Mouse (Mus musculus) 3T3-L1 (cell line): ENCODE measurements around the gene Ptprcap.

Source experiments
- DNase-seq: peaks from one replicate; pipeline ENCODE4 v3.0.0-alpha.2; 2015; ENCODE audit warnings: low read depth, low spot score

Ptprcap gene

GRCm38 (mm10) chr19:4166678-4167476, 13.5 kb downstream of the Ptprcap start:
- no peak for DNase-seq

GRCm38 (mm10) chr19:4169378-4169784, 16.0 kb downstream of the Ptprcap start:
- DNase-seq: peak; percentile 98

GRCm38 (mm10) chr19:4169810-4170209, 16.4 kb downstream of the Ptprcap start:
- DNase-seq: no peak

GRCm38 (mm10) chr19:4170723-4171392, 17.5 kb downstream of the Ptprcap start:
- no peak for DNase-seq

GRCm38 (mm10) chr19:4171393-4172290, 18.2 kb downstream of the Ptprcap start:
- no peak for DNase-seq

- DNase-seq: no peak
Observed at GRCm38 (mm10) chr19:4172925-4173324, 19.5 kb downstream of the Ptprcap start.

GRCm38 (mm10) chr19:4175368-4175947, 22.1 kb downstream of the Ptprcap start, which contains the start of gene Carns1:
Gene Carns1, minus strand, starts transcription at chr19:4175479.
- no peak for DNase-seq

GRCm38 (mm10) chr19:4180411-4180810, 27.0 kb downstream of the Ptprcap start:
- no peak for DNase-seq

- DNase-seq: peak; percentile 51
Observed at GRCm38 (mm10) chr19:4181892-4182291, 28.5 kb downstream of the Ptprcap start.

- DNase-seq: no peak
Observed at GRCm38 (mm10) chr19:4183689-4184088, 30.3 kb downstream of the Ptprcap start.

GRCm38 (mm10) chr19:4184976-4185975, 31.9 kb downstream of the Ptprcap start:
- no peak for DNase-seq

GRCm38 (mm10) chr19:4187303-4187702, 33.9 kb downstream of the Ptprcap start:
- no peak for DNase-seq

GRCm38 (mm10) chr19:4189051-4189620, 35.7 kb downstream of the Ptprcap start:
- DNase-seq: no peak

- no peak for DNase-seq
Observed at GRCm38 (mm10) chr19:4190831-4191334, 37.5 kb downstream of the Ptprcap start, which contains the start of gene Tbc1d10c. Gene Tbc1d10c, minus strand, starts transcription at chr19:4191284.

GRCm38 (mm10) chr19:4191528-4192250, 38.3 kb downstream of the Ptprcap start, which contains the start of gene Ppp1ca:
Gene Ppp1ca, plus strand, starts transcription at chr19:4192065.
- peak; percentile 94 for DNase-seq

- DNase-seq: peak; percentile 64
Observed at GRCm38 (mm10) chr19:4192251-4192985, 39.0 kb downstream of the Ptprcap start.

GRCm38 (mm10) chr19:4193129-4193528, 39.7 kb downstream of the Ptprcap start:
- no peak for DNase-seq
